In genomic region chr14:34332476-34332875, GRCm38 (mm10) we compare ENCODE assay signal across 13 mouse cellular contexts. TPM values are rescaled to one million over a fixed set of nuclear protein-coding genes. Genes with fewer than 3 reads are reported as not detected.
DNase-seq lines count a peak whose midpoint lies in the region; ATAC-seq and TF ChIP-seq lines count a peak whose summit lies in the region.
"Had no signal": no experiment of that assay in that cellular context is flagged by ENCODE, and none has a peak within 500 bp of the region (broad histone marks: within the 10 kb centered on the region; RNA-seq: fewer than 3 reads in every experiment).

No protein-coding gene starts in this region.

- no peak for TF ChIP-seq CTCF in gastrocnemius, adult 2 months (IDR thresholded peaks at IDR 0.05)

- no peak overlapping the region for H3K9ac ChIP-seq in forebrain, embryonic 13.5 days
- no peak overlapping the region for H3K9ac ChIP-seq in forebrain, embryonic 11.5 days (ENCODE audit: low read length)
- H3K9ac ChIP-seq in neural tube, embryonic 13.5 days: no peak overlapping the region
- H3K9ac ChIP-seq: liver, embryonic 13.5 days had no signal

- no peaks in the 10 kb centered on the region for H3K27me3 ChIP-seq in forebrain, embryonic 13.5 days
- no peaks in the 10 kb centered on the region for H3K27me3 ChIP-seq in forebrain, embryonic 11.5 days (ENCODE audit: control insufficient read depth, insufficient read depth, low read length)
- no peaks in the 10 kb centered on the region for H3K27me3 ChIP-seq in neural tube, embryonic 13.5 days
- H3K27me3 ChIP-seq: liver, embryonic 13.5 days had no signal

- WGBS in forebrain, embryonic 13.5 days: 79% methylated on average over 5 of the region's 5 CpGs
- 95% methylated on average over 5 of the region's 5 CpGs for WGBS in forebrain, embryonic 11.5 days
- 79% methylated on average over 5 of the region's 5 CpGs for WGBS in neural tube, embryonic 13.5 days

- ATAC-seq in forebrain, embryonic 13.5 days: peak; percentile 85
- no peak for ATAC-seq in forebrain, embryonic 11.5 days (replicated peaks; ENCODE audit: low FRiP score)
- ATAC-seq in neural tube, embryonic 13.5 days (ENCODE audit: low read depth): peak; percentile 44

- intact Hi-C loops in left cerebral cortex, postnatal 10 days (cut with DNase I): no loop called here
- intact Hi-C loops in gastrocnemius, adult 2 months (cut with DNase I): no loop called here

- H3K4me3 ChIP-seq in forebrain, embryonic 13.5 days: no peak overlapping the region
- no peak overlapping the region for H3K4me3 ChIP-seq in forebrain, embryonic 11.5 days (ENCODE audit: low read depth, low read length)
- no peak overlapping the region for H3K4me3 ChIP-seq in neural tube, embryonic 13.5 days
- H3K4me3 ChIP-seq in gastrocnemius, adult 2 months: no peak overlapping the region
- H3K4me3 ChIP-seq: liver, embryonic 13.5 days had no signal

- H3K4me2 ChIP-seq in forebrain, embryonic 13.5 days: no peak overlapping the region
- no peak overlapping the region for H3K4me2 ChIP-seq in forebrain, embryonic 11.5 days (ENCODE audit: low read depth, low read length, severe bottlenecking)
- H3K4me2 ChIP-seq in neural tube, embryonic 13.5 days: no peak overlapping the region
- H3K4me2 ChIP-seq: liver, embryonic 13.5 days had no signal

- peaks cover 6% of the 10 kb centered on the region for H3K4me1 ChIP-seq in forebrain, embryonic 13.5 days
- no peaks in the 10 kb centered on the region for H3K4me1 ChIP-seq in forebrain, embryonic 11.5 days (replicated peaks; ENCODE audit: control insufficient read depth, insufficient read depth, low read length)
- H3K4me1 ChIP-seq in neural tube, embryonic 13.5 days (replicated peaks): no peaks in the 10 kb centered on the region

- DNase-seq in forebrain, embryonic 11.5 days (ENCODE audit: low spot score): no peak
- DNase-seq in neural tube, embryonic 10.5 days (ENCODE audit: extremely low spot score, low spot score): no peak
- peak; percentile 50 to 63 for DNase-seq in left cerebral cortex, postnatal 10 days (ENCODE audit: extremely low spot score in 1 of 2, low spot score in 2 of 2)
- DNase-seq in right cerebral cortex, postnatal 36 days (ENCODE audit: low spot score in 2 of 2): peak; percentile 55 to 64
- DNase-seq in kidney, adult 9 months: no peak
- DNase-seq in gastrocnemius, adult 2 months: no peak
- DNase-seq: heart, postnatal 36 days; liver, embryonic 13.5 days; thymus, postnatal 14 days had no signal

- peak overlapping the region; percentile 48 for H3K27ac ChIP-seq in forebrain, embryonic 13.5 days
- no peak overlapping the region for H3K27ac ChIP-seq in forebrain, embryonic 11.5 days (ENCODE audit: low read depth, low read length)
- peak overlapping the region; percentile 59 for H3K27ac ChIP-seq in neural tube, embryonic 13.5 days (replicated peaks)
- H3K27ac ChIP-seq in gastrocnemius, adult 2 months: no peak overlapping the region
- H3K27ac ChIP-seq: liver, embryonic 13.5 days had no signal

- H3K36me3 ChIP-seq in forebrain, embryonic 13.5 days (ENCODE audit: poor library complexity, severe bottlenecking): peaks cover 75% of the 10 kb centered on the region
- H3K36me3 ChIP-seq in forebrain, embryonic 11.5 days (ENCODE audit: control insufficient read depth, insufficient read depth, low read length): peaks cover 5% of the 10 kb centered on the region; the same call in 1 of the 2 replicates
- peaks cover 89% of the 10 kb centered on the region for H3K36me3 ChIP-seq in neural tube, embryonic 13.5 days

- no peaks in the 10 kb centered on the region for H3K9me3 ChIP-seq in forebrain, embryonic 13.5 days (replicated peaks)
- no peaks in the 10 kb centered on the region for H3K9me3 ChIP-seq in forebrain, embryonic 11.5 days (ENCODE audit: control insufficient read depth, low read length)
- no peaks in the 10 kb centered on the region for H3K9me3 ChIP-seq in neural tube, embryonic 13.5 days
- H3K9me3 ChIP-seq: liver, embryonic 13.5 days had no signal

RNA-seq across cellular contexts. Expression of gene Glud1, which starts 21.9 kb away (rescaled TPM):
- 68.7 and 73.5 TPM in 2 replicates for polyA plus RNA-seq in forebrain, embryonic 13.5 days (2015; fragmentation: Nextera tagmentation; extraction: Ambion mirVana)
- 89.4 TPM in 2 replicates for polyA plus RNA-seq in forebrain, embryonic 11.5 days (2014; fragmentation: Nextera tagmentation; extraction: Ambion mirVana)
- 109 and 111 TPM in 2 replicates for polyA plus RNA-seq in neural tube, embryonic 13.5 days (2015; fragmentation: Nextera tagmentation; extraction: Ambion mirVana)
- 100 to 1,000 TPM; 339 to 352 TPM for total RNA-seq in left cerebral cortex, postnatal 10 days (2021)
- total RNA-seq in gastrocnemius, adult 2 months (2021): 100 to 1,000 TPM; 112 to 139 TPM

RNA-seq across cellular contexts. Expression of gene Shld2, which starts 22.2 kb away (rescaled TPM):
- 9.9 and 10.2 TPM in 2 replicates for polyA plus RNA-seq in forebrain, embryonic 13.5 days (2015; fragmentation: Nextera tagmentation; extraction: Ambion mirVana)
- 9.0 and 10.3 TPM in 2 replicates for polyA plus RNA-seq in forebrain, embryonic 11.5 days (2014; fragmentation: Nextera tagmentation; extraction: Ambion mirVana)
- polyA plus RNA-seq in neural tube, embryonic 13.5 days (2015; fragmentation: Nextera tagmentation; extraction: Ambion mirVana): 5.8 and 6.0 TPM in 2 replicates
- 10 to 100 TPM; 10.4 to 11.3 TPM for total RNA-seq in left cerebral cortex, postnatal 10 days (2021)
- total RNA-seq in gastrocnemius, adult 2 months (2021): 10 to 100 TPM; 10.7 to 11.8 TPM

RNA-seq across cellular contexts. Expression of gene Fam25c, which starts 22.8 kb away (rescaled TPM):
- polyA plus RNA-seq in forebrain, embryonic 13.5 days (2015; fragmentation: Nextera tagmentation; extraction: Ambion mirVana): not detected in 2 replicates
- not detected in 2 replicates for polyA plus RNA-seq in forebrain, embryonic 11.5 days (2014; fragmentation: Nextera tagmentation; extraction: Ambion mirVana)
- not detected in 2 replicates for polyA plus RNA-seq in neural tube, embryonic 13.5 days (2015; fragmentation: Nextera tagmentation; extraction: Ambion mirVana)
- 1 to 10 TPM in 1 of 2 experiments, not detected in 1; 1.0 TPM for total RNA-seq in left cerebral cortex, postnatal 10 days (2021)
- total RNA-seq in gastrocnemius, adult 2 months (2021): not detected
- total RNA-seq: common myeloid progenitor, adult 5-6 weeks; granulocyte monocyte progenitor cell, adult 5-6 weeks; heart, postnatal 36 days had no signal
- polyA plus RNA-seq: liver, embryonic 13.5 days had no signal

RNA-seq across cellular contexts. Expression of gene Sncg, which starts 42.1 kb away (rescaled TPM):
- polyA plus RNA-seq in forebrain, embryonic 13.5 days (2015; fragmentation: Nextera tagmentation; extraction: Ambion mirVana): 3.8 and 4.5 TPM in 2 replicates
- 3.7 and 5.4 TPM in 2 replicates for polyA plus RNA-seq in forebrain, embryonic 11.5 days (2014; fragmentation: Nextera tagmentation; extraction: Ambion mirVana)
- polyA plus RNA-seq in neural tube, embryonic 13.5 days (2015; fragmentation: Nextera tagmentation; extraction: Ambion mirVana): 641 and 796 TPM in 2 replicates
- total RNA-seq in left cerebral cortex, postnatal 10 days (2021): 1 to 10 TPM; 1.4 to 2.0 TPM
- 1 to 10 TPM; 4.0 to 4.8 TPM for total RNA-seq in gastrocnemius, adult 2 months (2021)
- total RNA-seq: common myeloid progenitor, adult 5-6 weeks; granulocyte monocyte progenitor cell, adult 5-6 weeks had no signal

RNA-seq across cellular contexts. Expression of gene Mmrn2, which starts 42.8 kb away (rescaled TPM):
- polyA plus RNA-seq in forebrain, embryonic 13.5 days (2015; fragmentation: Nextera tagmentation; extraction: Ambion mirVana): 5.1 and 5.3 TPM in 2 replicates
- 7.2 and 7.6 TPM in 2 replicates for polyA plus RNA-seq in forebrain, embryonic 11.5 days (2014; fragmentation: Nextera tagmentation; extraction: Ambion mirVana)
- polyA plus RNA-seq in neural tube, embryonic 13.5 days (2015; fragmentation: Nextera tagmentation; extraction: Ambion mirVana): 6.0 and 6.2 TPM in 2 replicates
- total RNA-seq in left cerebral cortex, postnatal 10 days (2021): 1 to 10 TPM; 3.8 to 5.1 TPM
- 10 to 100 TPM; 10.3 to 12.4 TPM for total RNA-seq in gastrocnemius, adult 2 months (2021)
- total RNA-seq: common myeloid progenitor, adult 5-6 weeks; granulocyte monocyte progenitor cell, adult 5-6 weeks had no signal

Comparison
In these comparisons a context has a peak if more than half of its experiments do, and no peak if none do; other contexts are left out.
1. H3K27ac ChIP-seq: peak in forebrain, embryonic 13.5 days (single experiment) and neural tube, embryonic 13.5 days (single experiment); none in forebrain, embryonic 11.5 days (single experiment) and gastrocnemius, adult 2 months (single experiment).
2. DNase-seq: peak in left cerebral cortex, postnatal 10 days (2 of 2) and right cerebral cortex, postnatal 36 days (2 of 2); none in forebrain, embryonic 11.5 days (single experiment), neural tube, embryonic 10.5 days (single experiment), kidney, adult 9 months (single experiment) and gastrocnemius, adult 2 months (single experiment).